Mouse (Mus musculus) kidney, embryonic 14.5 days (tissue): ENCODE results near the gene Il1rn. TPM values are rescaled to one million over a fixed set of nuclear protein-coding genes. Genes with fewer than 3 reads are reported as not detected.
A peak's percentile ranks its signal among the peaks of the same experiment; 100 is the strongest.

Source experiments
- ATAC-seq: fragments of 200-750 bp; cut with Nextera tagmentation; 2 replicates; pipeline ENCODE4 v1.8.0; 2017; ENCODE audit warnings: moderate number of reproducible peaks, mild to moderate bottlenecking, moderate TSS enrichment, moderate library complexity; ENCODE audit not compliant: low FRiP score, low TSS enrichment
- H3K27ac ChIP-seq: fragments of 300-500 bp; sonication (generic); 2 replicates; pipeline ENCODE4 v1.5.1; 2014; ENCODE audit warnings: low read depth, mild to moderate bottlenecking, low read length, moderate library complexity, mixed read lengths
- H3K27me3 ChIP-seq: fragments of 300-500 bp; sonication (generic); 2 replicates; pipeline ENCODE4 v1.6.1; 2014; ENCODE audit warnings: mild to moderate bottlenecking, low read length; ENCODE audit not compliant: control insufficient read depth, insufficient read depth
- H3K36me3 ChIP-seq: fragments of 300-500 bp; sonication (generic); 2 replicates; pipeline ENCODE4 v1.6.1; 2014; ENCODE audit warnings: low read length, mixed read lengths; ENCODE audit not compliant: control insufficient read depth, insufficient read depth
- H3K4me1 ChIP-seq: fragments of 300-500 bp; sonication (generic); 2 replicates; pipeline ENCODE4 v1.6.1; 2014; ENCODE audit warnings: low read length, mixed read lengths; ENCODE audit not compliant: control insufficient read depth, insufficient read depth
- H3K4me2 ChIP-seq: fragments of 300-500 bp; sonication (generic); replicated peaks from 2 replicates; pipeline ENCODE4 v1.6.1; 2014; ENCODE audit warnings: low read depth, mild to moderate bottlenecking, low read length
- H3K4me3 ChIP-seq: fragments of 300-500 bp; sonication (generic); 2 replicates; pipeline ENCODE4 v1.5.1; 2014; ENCODE audit warnings: mild to moderate bottlenecking, low read length
- H3K9ac ChIP-seq: fragments of 300-500 bp; sonication (generic); 2 replicates; pipeline ENCODE4 v1.6.1; 2014; ENCODE audit warnings: low read depth, mild to moderate bottlenecking, low read length, moderate library complexity
- H3K9me3 ChIP-seq: fragments of 300-500 bp; sonication (generic); 2 replicates; pipeline ENCODE4 v1.6.1; 2016; ENCODE audit warnings: low read length; ENCODE audit not compliant: control insufficient read depth
- WGBS: fragments of 180-500 bp; shearing (Covaris S2); extraction: QIAGEN DNeasy Blood & Tissue Kit; methylation state at CpG from one replicate; pipeline ENCODE4 v1.1.7; 2014; 5-methylcytosine and 5-hydroxymethylcytosine counted together
- polyA plus RNA-seq: library from polyadenylated mRNA; unstranded; fragments of >200 nt; fragmentation: Nextera tagmentation; extraction: Ambion mirVana; gene quantifications from 2 replicates; pipeline ENCODE4 v1.2.1, GENCODE M21; 2014

Il1rn gene
- polyA plus RNA-seq: 0.60 and 1.5 TPM in 2 replicates

DNA sequence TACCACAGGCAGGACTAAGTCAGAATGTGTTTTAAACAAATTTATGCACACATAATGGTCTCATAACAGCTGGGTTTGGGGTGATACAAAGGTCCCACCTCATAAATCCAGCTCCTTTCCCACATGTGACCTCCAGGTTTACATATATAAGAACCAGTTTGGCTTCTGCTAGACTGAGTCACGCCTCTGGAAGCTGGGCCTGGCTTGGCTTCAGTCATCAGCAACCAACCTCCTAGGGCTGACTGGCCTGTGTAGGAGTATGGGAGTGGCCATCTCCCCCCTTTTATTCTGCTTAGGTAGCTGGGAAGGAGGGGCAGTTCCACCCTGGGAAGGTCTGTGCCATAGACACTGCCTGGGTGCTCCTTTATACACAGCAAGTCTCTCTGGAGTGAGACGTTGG, at the start of gene Il1rn:
TSS of gene Il1rn (plus strand) at position 309 of the 400 bp plus-strand sequence.
- WGBS: 55% methylated on average over 2 of the region's 2 CpGs
- Histone ChIP-seq H3K4me1 (no peaks in the 10 kb centered on the region), H3K9ac (no peak within 1 kb of the TSS), H3K9me3 (no peaks in the 10 kb centered on the region), H3K27me3 (no peaks in the 10 kb centered on the region), H3K27ac (no peak within 1 kb of the TSS), H3K4me3 (no peak within 1 kb of the TSS), H3K36me3 (no peaks in the 10 kb centered on the region), H3K4me2 (no peak within 1 kb of the TSS)
- ATAC-seq: no peak

DNA sequence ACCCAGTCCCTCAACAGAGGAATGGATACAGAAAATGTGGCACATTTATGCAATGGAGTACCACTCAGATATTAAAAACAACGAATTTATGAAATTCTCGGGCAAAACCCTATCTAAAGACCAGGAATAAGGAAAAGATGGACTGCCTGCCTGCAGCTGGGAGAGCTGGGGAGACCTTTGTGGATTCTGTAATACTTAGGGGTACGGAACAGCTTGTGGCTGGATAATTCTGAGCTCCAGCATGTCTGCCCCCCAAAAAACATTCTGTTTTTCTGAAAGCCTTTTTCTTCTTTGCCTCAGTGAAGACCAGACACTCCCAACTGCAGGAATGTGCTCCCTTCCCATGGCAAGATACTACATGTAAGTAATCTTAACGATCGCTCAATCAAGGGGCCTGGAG, 45.8 kb upstream of the Il1rn start, which contains the start of gene Il1f10:
TSS of gene Il1f10 (plus strand) at position 301 of the 400 bp plus-strand sequence.
- ATAC-seq: no peak
- H3K27me3 ChIP-seq: no peaks in the 10 kb centered on the region
- no peaks in the 10 kb centered on the region for H3K36me3 ChIP-seq
- no peaks in the 10 kb centered on the region for H3K9me3 ChIP-seq
- WGBS: 83% methylated on average over 5 of the region's 5 CpGs
- no peaks in the 10 kb centered on the region for H3K4me1 ChIP-seq
- no peak within 1 kb of the TSS for H3K27ac ChIP-seq
- no peak within 1 kb of the TSS for H3K9ac ChIP-seq
- no peak within 1 kb of the TSS for H3K4me3 ChIP-seq
- H3K4me2 ChIP-seq: no peak within 1 kb of the TSS

DNA sequence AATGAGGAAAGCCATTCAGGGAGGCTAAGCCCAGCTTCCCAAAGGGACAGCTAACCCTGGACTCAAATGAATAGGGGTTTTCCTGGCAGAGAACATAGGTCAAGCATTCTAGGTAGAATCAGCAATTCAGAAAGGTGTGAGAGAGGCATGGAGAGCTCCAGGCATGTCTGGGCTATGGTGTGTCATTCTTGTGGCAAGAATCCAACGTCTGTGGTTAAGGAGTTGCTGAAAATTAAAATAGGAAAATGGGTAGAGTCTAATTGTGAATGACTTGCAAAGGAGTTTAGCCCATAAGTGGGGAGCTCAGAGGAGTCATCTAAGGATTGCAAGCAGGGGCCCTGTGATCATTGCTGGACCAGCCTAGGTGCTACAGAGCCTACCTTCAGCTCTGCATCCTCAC, 42.0 kb upstream of the Il1rn start:
- Histone ChIP-seq H3K9ac (no peak overlapping the region), H3K27ac (no peak overlapping the region), H3K4me3 (no peak overlapping the region), H3K27me3 (no peaks in the 10 kb centered on the region), H3K4me1 (no peaks in the 10 kb centered on the region), H3K9me3 (no peaks in the 10 kb centered on the region), H3K36me3 (no peaks in the 10 kb centered on the region), H3K4me2 (no peak overlapping the region)
- WGBS: 45% methylated on average over 1 of the region's 1 CpGs
- no peak for ATAC-seq

DNA sequence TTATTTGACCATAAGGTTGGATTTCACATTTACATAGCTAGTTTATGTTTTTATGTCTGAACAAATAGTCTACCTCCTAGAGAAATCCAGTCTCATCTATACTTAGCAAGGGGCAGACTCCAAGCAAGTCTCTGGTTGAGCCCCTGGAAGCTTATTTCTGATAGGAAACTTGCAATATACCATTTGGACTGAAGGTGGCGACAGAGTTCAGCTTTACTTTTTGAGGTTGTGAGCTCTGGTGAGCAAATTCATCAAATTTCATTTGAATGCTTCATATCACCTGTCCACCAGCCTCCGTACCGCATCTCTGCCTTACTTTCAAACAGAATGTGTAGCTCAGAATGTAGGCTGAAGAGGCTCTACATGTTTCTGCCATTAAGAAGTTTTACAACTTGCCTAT, 39.8 kb upstream of the Il1rn start:
- no peaks in the 10 kb centered on the region for H3K36me3 ChIP-seq
- no peak overlapping the region for H3K27ac ChIP-seq
- H3K9me3 ChIP-seq: no peaks in the 10 kb centered on the region
- H3K9ac ChIP-seq: no peak overlapping the region
- 8% methylated on average over 3 of the region's 3 CpGs for WGBS
- no peaks in the 10 kb centered on the region for H3K4me1 ChIP-seq
- ATAC-seq: no peak; the same call in 1 of the 2 replicates
- no peaks in the 10 kb centered on the region for H3K27me3 ChIP-seq
- H3K4me2 ChIP-seq: no peak overlapping the region
- H3K4me3 ChIP-seq: no peak overlapping the region

DNA sequence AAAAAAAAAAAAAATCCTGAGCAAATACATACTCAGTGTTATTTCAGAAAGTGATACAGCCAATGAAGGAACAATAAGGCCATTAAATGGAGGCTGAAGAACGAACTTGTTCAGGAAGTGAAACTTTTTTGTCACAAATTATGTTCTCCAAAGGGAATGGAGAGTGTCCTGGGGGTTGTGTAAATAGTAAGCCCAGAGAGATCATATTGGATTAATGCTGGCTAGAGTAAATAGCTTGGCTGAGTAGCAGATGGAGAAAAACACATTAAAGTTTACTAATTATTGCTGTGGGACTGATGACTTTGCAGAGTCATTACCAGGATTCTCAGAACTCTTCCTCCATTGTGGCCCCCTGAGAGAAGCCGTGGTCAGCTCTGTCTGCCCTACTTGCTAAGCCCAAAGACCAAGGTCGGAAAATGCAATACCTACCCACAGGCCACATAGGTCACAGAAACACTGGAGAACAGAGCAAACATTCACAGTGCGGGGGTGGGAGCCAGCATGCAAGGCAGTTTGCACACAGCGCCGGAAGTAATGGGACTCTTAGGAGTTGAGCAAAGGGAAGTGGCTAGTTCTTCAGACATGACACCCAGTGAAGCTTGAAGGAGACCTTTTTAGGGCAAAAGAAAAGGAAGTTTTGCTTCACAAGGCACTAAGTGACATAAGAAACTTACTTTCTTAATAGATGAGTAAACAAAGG, 25.2 kb upstream of the Il1rn start:
- 45% methylated on average over 6 of the region's 6 CpGs for WGBS
- Histone ChIP-seq H3K4me3 (no peak overlapping the region), H3K36me3 (no peaks in the 10 kb centered on the region), H3K27ac (no peak overlapping the region), H3K4me2 (no peak overlapping the region), H3K9ac (no peak overlapping the region), H3K4me1 (no peaks in the 10 kb centered on the region), H3K9me3 (no peaks in the 10 kb centered on the region), H3K27me3 (no peaks in the 10 kb centered on the region)
- ATAC-seq: peak; percentile 35; the same call in 1 of the 2 replicates

DNA sequence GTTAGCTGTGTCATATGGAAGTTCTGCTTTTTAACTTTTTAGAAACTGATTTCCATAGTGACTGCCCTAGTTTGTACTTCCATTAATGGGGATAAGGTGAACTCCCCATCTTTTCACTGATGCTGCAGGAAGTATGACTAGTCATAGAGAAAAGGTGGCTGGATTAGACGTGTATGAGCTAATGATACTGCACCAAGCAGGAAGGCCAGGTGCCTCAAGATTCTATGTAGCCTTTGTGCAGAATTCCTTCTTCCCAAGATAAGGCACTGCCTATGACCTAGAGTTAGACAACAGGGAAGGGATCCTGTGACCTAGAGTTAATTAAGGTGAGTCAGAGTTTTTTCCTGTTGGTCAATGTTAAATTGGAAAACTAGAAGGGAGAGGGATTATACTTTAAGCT, 19.7 kb upstream of the Il1rn start:
- Histone ChIP-seq H3K9ac (no peak overlapping the region), H3K36me3 (no peaks in the 10 kb centered on the region), H3K4me1 (no peaks in the 10 kb centered on the region), H3K27ac (no peak overlapping the region), H3K27me3 (no peaks in the 10 kb centered on the region), H3K9me3 (no peaks in the 10 kb centered on the region), H3K4me3 (no peak overlapping the region), H3K4me2 (no peak overlapping the region)
- ATAC-seq: no peak
- WGBS: 78% methylated on average over 1 of the region's 1 CpGs

DNA sequence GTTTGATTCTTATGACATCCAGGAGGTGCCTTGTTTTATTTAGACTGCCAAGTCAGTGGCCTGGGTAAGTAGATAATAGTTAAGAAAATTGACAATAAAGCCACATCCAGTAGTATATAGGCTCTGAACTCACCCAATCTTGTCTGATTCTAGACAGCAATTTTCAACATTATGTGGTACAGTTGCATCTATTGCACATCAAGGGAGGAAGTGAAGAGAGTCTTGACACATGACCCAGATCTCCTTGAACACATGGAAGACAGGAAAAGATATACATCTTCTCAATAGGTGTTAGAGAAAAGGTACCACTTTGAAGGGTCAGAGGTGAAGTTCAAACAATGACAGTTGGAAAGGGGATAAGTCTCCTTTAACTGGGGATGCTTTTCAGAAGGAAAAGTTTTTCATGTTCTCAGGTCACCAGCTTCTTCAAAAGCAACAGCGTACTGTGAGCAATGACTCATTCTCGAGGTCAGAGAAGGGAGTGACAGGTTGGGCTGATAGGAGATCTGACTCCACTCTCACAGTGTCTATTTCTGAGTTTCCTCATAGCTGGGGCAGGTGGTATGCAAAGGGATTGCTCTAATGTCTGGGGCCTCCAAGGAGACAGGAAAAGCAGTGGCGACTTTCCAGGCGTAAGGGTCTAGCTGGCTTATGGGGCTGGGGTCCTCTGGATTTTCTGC, 18.6 kb upstream of the Il1rn start:
- Histone ChIP-seq H3K4me1 (no peaks in the 10 kb centered on the region), H3K36me3 (no peaks in the 10 kb centered on the region), H3K27me3 (no peaks in the 10 kb centered on the region), H3K9me3 (no peaks in the 10 kb centered on the region), H3K4me2 (no peak overlapping the region), H3K9ac (no peak overlapping the region), H3K4me3 (no peak overlapping the region), H3K27ac (no peak overlapping the region)
- WGBS: 80% methylated on average over 4 of the region's 4 CpGs
- no peak for ATAC-seq

DNA sequence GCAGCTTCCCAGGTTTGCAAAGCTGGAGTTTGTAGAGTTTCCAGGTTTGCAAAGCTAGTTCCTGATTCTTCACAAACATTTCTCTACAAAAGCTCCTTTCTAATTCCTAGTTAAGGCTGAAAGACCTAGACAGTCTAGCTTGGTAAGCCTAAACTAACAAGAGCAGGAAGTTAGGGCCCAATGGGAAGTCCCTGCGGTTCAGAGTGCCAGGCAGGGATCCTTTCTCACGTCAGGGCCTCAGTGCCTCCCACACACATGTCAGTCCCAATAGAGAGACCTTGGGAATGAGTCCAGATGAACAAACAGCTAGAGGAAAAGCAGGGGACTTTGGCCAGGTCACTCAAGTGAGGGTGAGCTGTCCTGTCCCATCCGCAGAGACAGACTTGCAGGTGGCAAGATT, 1.3 kb upstream of the Il1rn start:
- no peaks in the 10 kb centered on the region for H3K36me3 ChIP-seq
- H3K4me2 ChIP-seq: no peak overlapping the region
- no peaks in the 10 kb centered on the region for H3K4me1 ChIP-seq
- 24% methylated on average over 3 of the region's 3 CpGs for WGBS
- H3K9ac ChIP-seq: no peak overlapping the region
- no peaks in the 10 kb centered on the region for H3K9me3 ChIP-seq
- H3K27ac ChIP-seq: no peak overlapping the region
- no peak for ATAC-seq
- H3K4me3 ChIP-seq: no peak overlapping the region
- H3K27me3 ChIP-seq: no peaks in the 10 kb centered on the region

DNA sequence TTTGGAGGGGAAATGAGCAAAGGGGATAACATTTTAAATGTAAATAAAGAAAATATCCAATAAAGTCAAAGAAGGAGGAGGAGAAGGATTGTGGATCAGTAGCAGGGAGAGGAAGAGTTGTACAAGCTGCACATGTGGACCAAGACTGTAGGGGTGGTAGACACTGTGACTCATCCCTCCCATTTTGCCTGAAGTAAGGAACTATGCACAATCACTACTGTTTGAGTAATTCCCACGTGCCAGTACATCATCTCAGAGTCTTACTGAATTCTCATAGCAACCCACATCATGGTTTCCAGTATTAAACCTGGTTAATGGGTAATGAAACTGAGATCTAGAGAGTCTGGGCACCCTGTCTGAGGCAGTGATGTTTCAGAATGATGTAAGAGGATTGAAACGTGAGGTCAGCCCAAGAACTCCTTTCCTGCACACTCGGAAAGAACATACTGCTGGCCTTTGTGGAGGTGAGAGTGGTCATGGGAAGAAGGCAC, 4.8 kb downstream of the Il1rn start:
- no peak overlapping the region for H3K9ac ChIP-seq
- 78% methylated on average over 3 of the region's 3 CpGs for WGBS
- ATAC-seq: no peak

More for the DNA sequence above, 4.8 kb downstream of the Il1rn start:
- no peaks in the 10 kb centered on the region for H3K27me3 ChIP-seq
- no peak overlapping the region for H3K27ac ChIP-seq
- H3K4me3 ChIP-seq: no peak overlapping the region
- no peak overlapping the region for H3K4me2 ChIP-seq
- H3K4me1 ChIP-seq: no peaks in the 10 kb centered on the region
- H3K9me3 ChIP-seq: no peaks in the 10 kb centered on the region
- H3K36me3 ChIP-seq: no peaks in the 10 kb centered on the region
